ENCODE assay signal across 1 mouse cellular context in the genomic region with DNA sequence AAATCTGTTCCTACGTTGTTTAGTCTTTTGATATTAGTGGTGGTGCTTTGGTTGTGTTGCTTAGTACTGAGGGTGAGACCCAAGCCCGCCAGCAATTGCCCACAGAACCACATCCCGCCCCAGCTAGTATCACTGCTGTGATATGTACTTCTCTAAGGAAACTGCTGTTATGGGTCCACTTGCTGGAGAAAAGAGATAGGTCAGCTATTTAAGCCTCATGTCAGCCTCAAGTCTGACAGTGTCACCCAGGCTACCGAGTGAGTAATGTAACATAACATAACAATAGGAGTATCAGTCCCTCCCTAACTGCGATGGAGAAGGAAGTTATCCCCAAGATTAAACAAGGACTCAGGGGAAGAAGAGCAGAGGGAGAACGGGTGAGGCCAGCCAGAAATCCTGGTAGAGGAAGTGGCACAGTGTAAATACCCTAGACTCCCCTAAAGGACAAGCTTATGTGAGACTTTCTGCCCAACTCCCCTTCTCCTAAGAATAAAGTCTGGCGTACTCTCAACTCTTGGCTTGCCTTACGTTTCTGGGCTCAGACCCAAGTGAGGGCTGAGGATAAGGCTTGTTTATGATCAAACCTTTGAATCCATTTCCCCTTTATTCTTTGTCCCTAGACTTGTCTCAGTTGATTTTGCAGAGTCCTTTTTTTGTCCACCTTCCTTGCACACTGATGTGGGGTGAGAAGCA.
TF ChIP-seq lines count a peak whose summit lies in the region.

No protein-coding gene starts in this region.

TF ChIP-seq in MEL, 35 proteins besides CTCF, POLR2A, EP300 and RAD21 (continued from another document):
- no peak for TF ChIP-seq TCF12 (IDR thresholded peaks at IDR 0.05; ENCODE audit: low read depth, low read length)
- TF ChIP-seq TAL1 (IDR thresholded peaks at IDR 0.05; ENCODE audit: low read length): no peak
- no peak for TF ChIP-seq MAZ (IDR thresholded peaks at IDR 0.05; ENCODE audit: low read depth, low read length)
